Mouse (Mus musculus): ENCODE results near the gene Ifi211. TPM values are rescaled to one million over a fixed set of nuclear protein-coding genes. Genes with fewer than 3 reads are reported as not detected.
"Not testable (repeated sequence)": the region's sequence is repeated elsewhere in the genome, so short reads cannot be mapped to it uniquely, and the experiment has no call there.

The Ifi211 gene
- polyA plus RNA-seq, 1 experiment from 2014 or later = 2.9 TPM

DNA sequence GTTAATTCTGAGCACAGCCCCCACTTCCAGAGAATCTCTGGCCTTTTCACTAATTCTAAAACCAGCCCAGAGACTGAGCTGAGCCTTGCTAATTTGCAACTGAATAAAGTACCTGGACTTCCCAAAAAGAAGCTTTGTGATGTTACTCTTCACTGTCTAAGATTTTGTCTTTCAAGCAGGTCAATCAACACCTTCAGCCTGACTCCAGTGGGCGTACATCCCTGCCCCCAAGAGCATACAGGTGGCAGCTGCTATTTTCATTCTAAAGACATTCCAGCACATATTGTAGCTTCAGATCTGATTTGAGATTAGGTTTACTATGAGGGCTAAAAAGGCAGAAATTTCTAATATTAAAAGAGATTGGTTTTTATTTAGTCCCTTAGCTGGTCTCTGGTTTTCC lies 44.3 kb downstream of the Ifi211 start:
- not testable (repeated sequence) for H3K9ac ChIP-seq; H3K36me3 ChIP-seq; H3K4me2 ChIP-seq; H3K27ac ChIP-seq; H3K4me1 ChIP-seq (replicated peaks); ATAC-seq (replicated peaks; ENCODE audit: insufficient number of reproducible peaks, insufficient read depth, low FRiP score, low read depth); H3K9me3 ChIP-seq (replicated peaks); H3K27me3 ChIP-seq; H3K4me3 ChIP-seq
- WGBS = 76% methylated on average over 1 of the region's 1 CpGs

DNA sequence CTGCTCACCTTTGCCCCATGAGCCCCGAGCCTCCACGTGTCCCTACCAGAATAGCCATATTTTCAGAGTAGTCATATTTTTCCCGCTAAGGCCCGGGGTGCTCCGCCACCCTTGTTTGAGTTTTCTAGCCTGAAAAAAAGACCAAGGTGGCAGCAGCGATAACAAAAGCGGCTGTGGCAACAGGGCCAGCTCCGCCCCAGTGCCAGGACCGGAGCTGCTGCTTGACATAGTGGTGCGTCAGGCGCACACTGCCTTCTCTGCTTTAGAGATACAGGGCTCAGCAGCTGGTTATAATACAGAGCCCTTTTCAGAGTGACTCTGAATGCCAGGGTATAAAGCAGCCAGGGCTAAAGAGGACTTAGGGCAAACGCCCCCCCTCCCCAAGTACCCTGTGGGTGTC lies 46.3 kb downstream of the Ifi211 start:
- no peak for ATAC-seq (replicated peaks; ENCODE audit: insufficient number of reproducible peaks, insufficient read depth, low FRiP score, low read depth)
- H3K4me1 ChIP-seq (replicated peaks) = no peaks in the 10 kb centered on the region
- 76% methylated on average over 12 of the region's 12 CpGs for WGBS
- H3K4me3 ChIP-seq = no peak overlapping the region
- no peak overlapping the region for H3K9ac ChIP-seq
- H3K4me2 ChIP-seq = no peak overlapping the region
- no peaks in the 10 kb centered on the region for H3K36me3 ChIP-seq
- no peaks in the 10 kb centered on the region for H3K27me3 ChIP-seq
- H3K27ac ChIP-seq = no peak overlapping the region
- no peaks in the 10 kb centered on the region for H3K9me3 ChIP-seq (replicated peaks)

DNA sequence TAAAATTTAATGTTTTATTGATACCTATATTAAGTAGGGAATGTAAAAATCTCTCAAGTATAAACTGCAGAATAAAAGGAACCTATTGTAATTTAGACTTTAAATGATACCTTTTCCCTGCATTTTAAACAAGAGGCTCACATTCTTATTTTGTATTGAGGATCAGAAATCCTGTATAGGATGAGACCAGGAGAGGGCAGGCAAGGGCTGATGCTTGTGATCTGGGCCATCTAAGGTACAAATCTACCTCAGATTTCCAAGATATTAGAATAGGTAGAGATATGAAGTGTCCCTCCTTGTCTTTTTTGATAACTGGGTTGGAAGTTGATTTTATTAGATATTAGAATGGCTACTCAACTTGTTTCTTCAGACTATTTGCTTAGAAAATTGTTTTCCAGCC lies 59.1 kb downstream of the Ifi211 start:
- not testable (repeated sequence) for ATAC-seq (replicated peaks; ENCODE audit: insufficient number of reproducible peaks, insufficient read depth, low FRiP score, low read depth); H3K4me2 ChIP-seq; H3K4me1 ChIP-seq (replicated peaks); H3K36me3 ChIP-seq; H3K27me3 ChIP-seq; H3K9me3 ChIP-seq (replicated peaks); H3K9ac ChIP-seq; H3K4me3 ChIP-seq; H3K27ac ChIP-seq

DNA sequence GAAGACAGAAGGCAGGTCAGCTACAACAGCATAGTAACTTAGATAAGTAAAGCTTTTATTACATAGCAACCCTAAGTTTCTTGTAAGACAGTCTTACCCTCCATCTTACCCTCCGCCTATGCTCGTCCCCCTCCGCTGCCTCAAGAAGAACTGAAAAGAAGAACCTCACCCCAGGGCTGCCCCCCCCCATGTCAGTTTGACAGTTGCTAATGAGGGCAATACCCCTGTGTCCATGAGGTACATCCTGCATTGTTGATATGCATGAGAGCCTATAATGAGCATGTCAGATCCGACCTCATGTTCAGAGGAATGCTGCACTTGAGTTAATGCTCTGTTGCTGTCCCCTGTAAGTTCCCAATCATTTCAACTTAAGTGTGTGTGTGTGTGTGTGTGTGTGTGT lies 60.0 kb downstream of the Ifi211 start:
- 63% methylated on average over 4 of the region's 4 CpGs for WGBS
- not testable (repeated sequence) for H3K27me3 ChIP-seq; ATAC-seq (replicated peaks; ENCODE audit: insufficient number of reproducible peaks, insufficient read depth, low FRiP score, low read depth); H3K27ac ChIP-seq; H3K36me3 ChIP-seq; H3K4me1 ChIP-seq (replicated peaks); H3K9ac ChIP-seq; H3K4me2 ChIP-seq; H3K4me3 ChIP-seq; H3K9me3 ChIP-seq (replicated peaks)

Other genes with a start within 250 kb of the Ifi211 start
- not detected in 2 replicates for gene Ifi208, start 239.4 kb downstream of the Ifi211 start, polyA plus RNA-seq (2015; fragmentation: Nextera tagmentation; extraction: Ambion mirVana)
- gene Ifi207, start 171.3 kb downstream of the Ifi211 start, polyA plus RNA-seq (2015; fragmentation: Nextera tagmentation; extraction: Ambion mirVana) = 0.68 and 1.3 TPM in 2 replicates
- gene Ifi204, start 146.1 kb downstream of the Ifi211 start, polyA plus RNA-seq (2015; fragmentation: Nextera tagmentation; extraction: Ambion mirVana) = 1.6 and 7.0 TPM in 2 replicates
- gene Mndal, start 29.4 kb upstream of the Ifi211 start, polyA plus RNA-seq (2015; fragmentation: Nextera tagmentation; extraction: Ambion mirVana) = 4.4 and 7.2 TPM in 2 replicates
- 1.6 and 2.3 TPM in 2 replicates for gene Ifi203, start 29.6 kb upstream of the Ifi211 start, polyA plus RNA-seq (2015; fragmentation: Nextera tagmentation; extraction: Ambion mirVana)
- 0.08 and 0.18 TPM in 2 replicates for gene Ifi202b, start 69.7 kb upstream of the Ifi211 start, polyA plus RNA-seq (2015; fragmentation: Nextera tagmentation; extraction: Ambion mirVana)
- gene Ifi205, start 118.8 kb upstream of the Ifi211 start, polyA plus RNA-seq (2015; fragmentation: Nextera tagmentation; extraction: Ambion mirVana) = 0.77 and 1.2 TPM in 2 replicates
- not detected in 2 replicates for gene Olfr433, start 127.7 kb upstream of the Ifi211 start, polyA plus RNA-seq (2015; fragmentation: Nextera tagmentation; extraction: Ambion mirVana)
- gene Olfr432, start 136.2 kb upstream of the Ifi211 start, polyA plus RNA-seq (2015; fragmentation: Nextera tagmentation; extraction: Ambion mirVana) = not detected in 2 replicates
- gene Olfr430, start 153.6 kb upstream of the Ifi211 start, polyA plus RNA-seq (2015; fragmentation: Nextera tagmentation; extraction: Ambion mirVana) = not detected in 2 replicates
- gene Olfr429, start 171.3 kb upstream of the Ifi211 start, polyA plus RNA-seq (2015; fragmentation: Nextera tagmentation; extraction: Ambion mirVana) = not detected in 2 replicates
- not detected in 2 replicates for gene Olfr427, start 183.8 kb upstream of the Ifi211 start, polyA plus RNA-seq (2015; fragmentation: Nextera tagmentation; extraction: Ambion mirVana)
- not detected in 2 replicates for gene Olfr231, start 208.1 kb upstream of the Ifi211 start, polyA plus RNA-seq (2015; fragmentation: Nextera tagmentation; extraction: Ambion mirVana)
- gene Olfr424, start 218.5 kb upstream of the Ifi211 start, polyA plus RNA-seq (2015; fragmentation: Nextera tagmentation; extraction: Ambion mirVana) = not detected in 2 replicates
- gene Olfr420, start 242.6 kb upstream of the Ifi211 start, polyA plus RNA-seq (2015; fragmentation: Nextera tagmentation; extraction: Ambion mirVana) = 0.18 TPM in 1 of 2 replicates, not detected in the other